Mouse (Mus musculus) stomach, embryonic 16.5 days (tissue): Measurements from ENCODE around the gene Ehf. TPM values are rescaled to one million over a fixed set of nuclear protein-coding genes. Genes with fewer than 3 reads are reported as not detected.

Experiments used
- ATAC-seq: fragments of 200-750 bp; cut with Nextera tagmentation; 2 replicates; pipeline ENCODE4 v1.8.0; 2017; ENCODE audit warnings: moderate number of reproducible peaks, moderate TSS enrichment; ENCODE audit not compliant: insufficient read depth, low FRiP score
- H3K27ac ChIP-seq: fragments of 300-500 bp; sonication (generic); 2 replicates; pipeline ENCODE4 v1.5.1; 2014; ENCODE audit warnings: low read length
- H3K27me3 ChIP-seq: fragments of 300-500 bp; sonication (generic); 2 replicates; pipeline ENCODE4 v1.6.1; 2014; ENCODE audit warnings: low read length, control low read depth, mixed read lengths; ENCODE audit not compliant: control insufficient read depth, insufficient read depth
- H3K36me3 ChIP-seq: fragments of 300-500 bp; sonication (generic); 2 replicates; pipeline ENCODE4 v1.6.1; 2014; ENCODE audit warnings: low read length; ENCODE audit not compliant: control insufficient read depth, insufficient read depth
- H3K4me1 ChIP-seq: fragments of 300-500 bp; sonication (generic); 2 replicates; pipeline ENCODE4 v1.6.1; 2014; ENCODE audit warnings: low read length, control low read depth, mixed read lengths; ENCODE audit not compliant: control insufficient read depth, insufficient read depth
- H3K4me2 ChIP-seq: fragments of 300-500 bp; sonication (generic); 2 replicates; pipeline ENCODE4 v1.6.1; 2014; ENCODE audit warnings: low read depth, low read length, mixed read lengths
- H3K4me3 ChIP-seq: fragments of 300-500 bp; sonication (generic); replicated peaks from 2 replicates; pipeline ENCODE4 v1.5.1; 2014; ENCODE audit warnings: mild to moderate bottlenecking, low read length
- H3K9ac ChIP-seq: fragments of 300-500 bp; sonication (generic); 2 replicates; pipeline ENCODE4 v1.6.1; 2014; ENCODE audit warnings: low read length
- H3K9me3 ChIP-seq: fragments of 300-500 bp; sonication (generic); replicated peaks from 2 replicates; pipeline ENCODE4 v1.6.1; 2016; ENCODE audit warnings: low read length, control low read depth; ENCODE audit not compliant: control insufficient read depth
- WGBS: fragments of 180-500 bp; shearing (Covaris S2); extraction: QIAGEN DNeasy Blood & Tissue Kit; methylation state at CpG from one replicate; pipeline ENCODE4 v1.1.7; 2014; 5-methylcytosine and 5-hydroxymethylcytosine counted together
- polyA plus RNA-seq: library from polyadenylated mRNA; unstranded; fragments of >200 nt; fragmentation: Nextera tagmentation; extraction: Ambion mirVana; gene quantifications from 2 replicates; pipeline ENCODE4 v1.2.1, GENCODE M21; 2015

The Ehf gene
- polyA plus RNA-seq, 1 experiment from 2014 or later, result 39.1 TPM

- no peaks in the 10 kb centered on the region for H3K4me1 ChIP-seq
- H3K4me2 ChIP-seq, result no peak overlapping the region
- no peak overlapping the region for H3K9ac ChIP-seq
- no peaks in the 10 kb centered on the region for H3K36me3 ChIP-seq
- ATAC-seq, result no peak; the same call in 1 of the 2 replicates
- H3K4me3 ChIP-seq, result no peak overlapping the region
- H3K27me3 ChIP-seq, result no peaks in the 10 kb centered on the region
- no peak overlapping the region for H3K27ac ChIP-seq
- no peaks in the 10 kb centered on the region for H3K9me3 ChIP-seq
- WGBS, result 71% methylated on average over 2 of the region's 2 CpGs
Measured at GRCm38 (mm10) chr2:103274803-103275202, 28.3 kb downstream of the Ehf start.

GRCm38 (mm10) chr2:103274270-103274669 lies 28.8 kb downstream of the Ehf start:
- Histone ChIP-seq H3K36me3 (no peaks in the 10 kb centered on the region), H3K27ac (no peak overlapping the region), H3K4me3 (no peak overlapping the region), H3K4me1 (no peaks in the 10 kb centered on the region), H3K9ac (no peak overlapping the region), H3K4me2 (no peak overlapping the region), H3K27me3 (no peaks in the 10 kb centered on the region), H3K9me3 (no peaks in the 10 kb centered on the region)
- no peak for ATAC-seq
- WGBS, result 80% methylated on average over 1 of the region's 1 CpGs

- no peak for ATAC-seq
- Histone ChIP-seq H3K9me3 (no peaks in the 10 kb centered on the region), H3K27me3 (no peaks in the 10 kb centered on the region), H3K9ac (no peak overlapping the region), H3K27ac (no peak overlapping the region), H3K36me3 (no peaks in the 10 kb centered on the region), H3K4me2 (no peak overlapping the region), H3K4me1 (no peaks in the 10 kb centered on the region), H3K4me3 (no peak overlapping the region)
- WGBS, result 72% methylated on average over 8 of the region's 8 CpGs
Measured at GRCm38 (mm10) chr2:103271481-103271880, 31.6 kb downstream of the Ehf start.

GRCm38 (mm10) chr2:103270556-103271160 lies 32.4 kb downstream of the Ehf start:
- H3K4me2 ChIP-seq, result no peak overlapping the region
- WGBS, result 68% methylated on average over 5 of the region's 5 CpGs
- no peaks in the 10 kb centered on the region for H3K27me3 ChIP-seq
- H3K9ac ChIP-seq, result no peak overlapping the region
- no peak overlapping the region for H3K27ac ChIP-seq
- ATAC-seq, result no peak
- H3K9me3 ChIP-seq, result no peaks in the 10 kb centered on the region
- no peak overlapping the region for H3K4me3 ChIP-seq
- no peaks in the 10 kb centered on the region for H3K36me3 ChIP-seq
- H3K4me1 ChIP-seq, result no peaks in the 10 kb centered on the region

- H3K9me3 ChIP-seq, result no peaks in the 10 kb centered on the region
- H3K36me3 ChIP-seq, result no peaks in the 10 kb centered on the region
- no peak overlapping the region for H3K27ac ChIP-seq
- H3K4me3 ChIP-seq, result no peak overlapping the region
- H3K4me2 ChIP-seq, result no peak overlapping the region
- H3K27me3 ChIP-seq, result no peaks in the 10 kb centered on the region
- peak; percentile 33; the same call in 1 of the 2 replicates for ATAC-seq
- WGBS, result 84% methylated on average over 4 of the region's 4 CpGs
- no peaks in the 10 kb centered on the region for H3K4me1 ChIP-seq
- H3K9ac ChIP-seq, result no peak overlapping the region
Measured at GRCm38 (mm10) chr2:103239086-103239485, 64.0 kb downstream of the Ehf start.

GRCm38 (mm10) chr2:103226781-103227180 lies 76.3 kb downstream of the Ehf start:
- Histone ChIP-seq H3K27ac (no peak overlapping the region), H3K36me3 (no peaks in the 10 kb centered on the region), H3K9ac (no peak overlapping the region), H3K4me2 (no peak overlapping the region), H3K4me3 (no peak overlapping the region), H3K4me1 (no peaks in the 10 kb centered on the region), H3K9me3 (no peaks in the 10 kb centered on the region), H3K27me3 (no peaks in the 10 kb centered on the region)
- WGBS, result 96% methylated on average over 2 of the region's 2 CpGs
- no peak for ATAC-seq

GRCm38 (mm10) chr2:103220871-103221270 lies 82.2 kb downstream of the Ehf start:
- Histone ChIP-seq H3K9me3 (no peaks in the 10 kb centered on the region), H3K27me3 (no peaks in the 10 kb centered on the region), H3K9ac (no peak overlapping the region), H3K36me3 (no peaks in the 10 kb centered on the region), H3K4me2 (no peak overlapping the region), H3K27ac (no peak overlapping the region), H3K4me1 (no peaks in the 10 kb centered on the region), H3K4me3 (no peak overlapping the region)
- WGBS, result 86% methylated on average over 2 of the region's 2 CpGs
- no peak for ATAC-seq

- no peak overlapping the region for H3K4me3 ChIP-seq
- no peak overlapping the region for H3K27ac ChIP-seq
- H3K27me3 ChIP-seq, result no peaks in the 10 kb centered on the region
- no peaks in the 10 kb centered on the region for H3K36me3 ChIP-seq
- H3K9ac ChIP-seq, result no peak overlapping the region
- WGBS, result 87% methylated on average over 4 of the region's 4 CpGs
- H3K4me1 ChIP-seq, result no peaks in the 10 kb centered on the region
- no peak for ATAC-seq
- no peaks in the 10 kb centered on the region for H3K9me3 ChIP-seq
- H3K4me2 ChIP-seq, result no peak overlapping the region
Measured at GRCm38 (mm10) chr2:103218323-103218722, 84.8 kb downstream of the Ehf start.

- H3K9ac ChIP-seq, result no peak overlapping the region
- ATAC-seq, result no peak
- WGBS, result 88% methylated on average over 4 of the region's 4 CpGs
Measured at GRCm38 (mm10) chr2:103215801-103216200, 87.3 kb downstream of the Ehf start.

More at GRCm38 (mm10) chr2:103215801-103216200, 87.3 kb downstream of the Ehf start:
- no peaks in the 10 kb centered on the region for H3K36me3 ChIP-seq
- H3K9me3 ChIP-seq, result no peaks in the 10 kb centered on the region
- H3K4me3 ChIP-seq, result no peak overlapping the region
- no peaks in the 10 kb centered on the region for H3K4me1 ChIP-seq
- no peak overlapping the region for H3K4me2 ChIP-seq
- no peaks in the 10 kb centered on the region for H3K27me3 ChIP-seq
- H3K27ac ChIP-seq, result no peak overlapping the region
